Mouse (Mus musculus) cerebral cortex, adult 2 months (tissue): ENCODE measurements around the gene Prkacb.

ENCODE experiments used
- WGBS: fragments of 180-500 bp; shearing (Covaris S2); methylation state at CpG from one replicate; pipeline ENCODE4 v1.1.7; 2018; 5-methylcytosine and 5-hydroxymethylcytosine counted together

The Prkacb gene

GRCm38 (mm10) chr3:146719696-146720095 is 93.1 kb downstream of the Prkacb start:
- 48% methylated on average over 4 of the region's 4 CpGs for WGBS

- WGBS, result 89% methylated on average over 5 of the region's 5 CpGs
Measured at GRCm38 (mm10) chr3:146718251-146718650, 94.5 kb downstream of the Prkacb start.

GRCm38 (mm10) chr3:146712305-146712704 is 100.5 kb downstream of the Prkacb start:
- WGBS, result 77% methylated on average over 7 of the region's 7 CpGs

GRCm38 (mm10) chr3:146711559-146711958 is 101.2 kb downstream of the Prkacb start:
- 26% methylated on average over 6 of the region's 6 CpGs for WGBS

- WGBS, result 37% methylated on average over 7 of the region's 7 CpGs
Measured at GRCm38 (mm10) chr3:146711084-146711483, 101.7 kb downstream of the Prkacb start.

- 50% methylated on average over 1 of the region's 1 CpGs for WGBS
Measured at GRCm38 (mm10) chr3:146709086-146709485, 103.7 kb downstream of the Prkacb start.

GRCm38 (mm10) chr3:146708381-146708780 is 104.4 kb downstream of the Prkacb start:
- 88% methylated on average over 3 of the region's 3 CpGs for WGBS

GRCm38 (mm10) chr3:146704099-146704498 is 108.7 kb downstream of the Prkacb start:
- WGBS, result 90% methylated on average over 4 of the region's 4 CpGs

- WGBS, result 79% methylated on average over 11 of the region's 11 CpGs
Measured at GRCm38 (mm10) chr3:146700051-146700450, 112.7 kb downstream of the Prkacb start.

GRCm38 (mm10) chr3:146698982-146699381 is 113.8 kb downstream of the Prkacb start:
- WGBS, result 52% methylated on average over 11 of the region's 11 CpGs

GRCm38 (mm10) chr3:146692547-146692946 is 120.2 kb downstream of the Prkacb start:
- 78% methylated on average over 5 of the region's 5 CpGs for WGBS

- 45% methylated on average over 4 of the region's 4 CpGs for WGBS
Measured at GRCm38 (mm10) chr3:146687121-146687725, 125.6 kb downstream of the Prkacb start.

GRCm38 (mm10) chr3:146686428-146686827 is 126.4 kb downstream of the Prkacb start:
- 81% methylated on average over 8 of the region's 8 CpGs for WGBS

GRCm38 (mm10) chr3:146684811-146685675 is 127.7 kb downstream of the Prkacb start, which contains the start of gene Samd13:
Samd13 (minus strand) TSS chr3:146685592.
- 3% methylated on average over 50 of the region's 50 CpGs for WGBS

- WGBS, result 79% methylated on average over 2 of the region's 2 CpGs
Measured at GRCm38 (mm10) chr3:146683095-146683494, 129.7 kb downstream of the Prkacb start.

- WGBS, result 11% methylated on average over 13 of the region's 13 CpGs
Measured at GRCm38 (mm10) chr3:146682140-146682651, 130.6 kb downstream of the Prkacb start.

GRCm38 (mm10) chr3:146681696-146682095 is 131.1 kb downstream of the Prkacb start:
- WGBS, result 17% methylated on average over 8 of the region's 8 CpGs

GRCm38 (mm10) chr3:146680625-146681024 is 132.2 kb downstream of the Prkacb start:
- WGBS, result 94% methylated on average over 13 of the region's 13 CpGs

GRCm38 (mm10) chr3:146679646-146680045 is 133.1 kb downstream of the Prkacb start:
- WGBS, result 88% methylated on average over 16 of the region's 16 CpGs
